Mouse (Mus musculus) thymus, postnatal 36 days (tissue): ENCODE data around the gene Lig1.
"Not testable (repeated sequence)": the region's sequence is repeated elsewhere in the genome, so short reads cannot be mapped to it uniquely, and the experiment has no call there.

Experiments
- DNase-seq, 2 experiments: peaks; one replicate each; pipeline ENCODE4 v3.0.0; 2022; ENCODE audit warnings: mixed read lengths in 2 of 2

The Lig1 gene

GRCm38 (mm10) chr7:13277081-13277480 lies at the start of gene Lig1:
Gene Lig1, plus strand, starts transcription at chr7:13277283.
- no peak for DNase-seq

DNA sequence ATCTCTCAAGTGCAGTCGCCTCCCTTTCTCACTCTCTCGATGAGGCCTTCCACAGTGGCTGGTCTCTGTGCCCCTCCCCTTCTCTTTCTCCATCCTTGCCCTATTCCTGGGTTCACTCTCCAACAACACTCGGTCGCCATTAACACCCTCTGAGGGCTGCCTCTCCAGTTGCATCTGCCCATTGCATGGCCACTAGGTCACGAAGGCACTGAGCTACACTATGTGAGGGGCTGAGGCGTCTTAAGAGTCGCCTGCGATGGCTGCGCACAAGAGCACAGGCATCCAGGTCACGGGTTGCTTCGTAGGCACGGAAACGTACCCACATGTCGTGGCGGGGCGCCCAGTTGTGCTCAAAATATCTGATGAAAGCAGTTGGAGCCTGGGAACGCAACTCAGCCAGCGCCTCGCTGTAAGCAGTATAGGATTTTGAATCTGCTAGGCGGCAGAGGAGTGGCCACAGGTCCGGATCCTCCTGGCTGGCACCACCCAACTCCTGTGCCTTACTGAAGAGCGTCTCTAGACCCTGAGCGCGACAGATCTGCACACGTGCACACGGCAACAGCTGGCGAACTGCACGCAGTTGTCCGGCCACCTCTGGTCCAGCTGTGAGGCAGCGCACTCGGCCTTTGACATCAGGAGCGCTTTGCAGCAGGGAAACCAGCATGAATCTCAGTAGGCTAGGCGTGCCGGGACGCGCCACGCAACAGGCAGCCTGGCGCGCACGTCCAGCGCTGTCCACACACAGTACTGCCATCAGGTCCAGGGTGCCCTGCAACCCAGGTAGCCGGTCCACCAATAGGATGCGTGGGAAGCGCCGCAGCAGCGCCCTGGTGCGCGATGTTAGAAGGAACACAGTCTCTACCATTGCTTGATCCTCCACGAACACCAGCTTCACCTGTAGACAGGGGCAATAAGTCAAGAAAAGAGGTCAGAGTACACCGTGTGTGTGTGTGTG lies 16.1 kb upstream of the Lig1 start:
- no peak for DNase-seq

- no peak for DNase-seq
Observed at GRCm38 (mm10) chr7:13263851-13264250, 13.2 kb upstream of the Lig1 start.

GRCm38 (mm10) chr7:13264396-13264795 lies 12.7 kb upstream of the Lig1 start:
- no peak for DNase-seq

DNA sequence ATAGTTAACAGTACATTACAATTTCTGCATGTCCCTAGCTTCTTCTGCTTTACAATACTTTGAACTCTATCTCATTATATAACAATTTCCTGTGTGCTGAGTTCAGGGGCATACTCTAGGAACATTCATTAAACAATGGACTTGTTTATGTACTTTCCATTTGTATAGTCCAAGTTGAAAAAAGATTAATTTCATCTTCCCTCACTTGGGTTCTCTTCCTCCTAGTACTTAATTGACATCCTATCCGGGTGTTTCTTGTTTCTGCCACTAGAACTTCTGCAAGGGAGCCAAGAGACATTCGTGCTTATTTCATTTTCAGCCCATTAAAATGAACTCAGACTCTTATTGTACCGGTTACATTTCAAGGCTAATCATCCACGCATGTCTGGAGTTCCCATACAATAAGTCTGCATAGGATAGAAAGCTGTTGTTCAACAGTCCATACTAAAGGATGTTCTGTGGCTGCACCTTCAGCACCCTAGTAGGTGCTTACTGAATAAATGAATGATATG lies 8.3 kb upstream of the Lig1 start:
- no peak for DNase-seq

DNA sequence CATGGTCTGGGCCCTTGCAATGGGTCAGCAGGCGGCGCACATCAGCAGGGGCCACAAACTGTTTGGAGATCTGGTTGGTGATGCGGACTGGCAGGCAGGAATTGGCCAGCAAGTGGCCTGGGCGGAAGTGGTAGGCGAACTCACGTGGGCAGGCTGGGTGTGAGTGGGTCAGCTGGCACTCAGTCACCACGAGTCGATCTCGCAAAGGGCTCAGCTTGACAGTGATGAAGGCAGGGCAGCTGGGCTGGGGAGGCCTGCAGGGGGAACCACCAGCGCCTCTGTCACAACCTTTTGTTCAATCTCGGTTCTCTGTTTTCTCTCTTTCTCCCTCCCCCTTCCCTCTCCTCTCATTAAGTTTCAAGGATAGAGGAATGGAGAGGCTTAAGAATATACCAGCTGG lies 7.7 kb upstream of the Lig1 start:
- DNase-seq: peak in 1 of 2 experiments; percentile 6

DNA sequence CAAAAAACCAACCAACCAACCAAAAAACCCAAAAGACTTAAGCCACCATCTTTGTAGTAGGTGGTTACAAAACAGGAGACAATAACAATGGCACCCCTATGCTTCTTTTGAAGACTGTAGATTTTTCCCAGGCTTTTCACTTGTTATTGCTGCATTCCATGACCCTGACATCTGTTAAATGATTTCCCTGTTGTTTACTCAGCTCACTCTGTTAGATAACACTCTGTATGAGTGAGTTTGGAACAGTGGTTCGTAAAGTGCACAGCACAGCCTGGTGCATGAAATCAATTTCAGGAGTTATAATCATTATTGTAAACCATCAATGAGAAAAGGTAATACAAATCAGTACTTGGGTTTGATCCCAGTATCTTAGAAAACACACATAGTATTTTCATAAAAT lies 5.4 kb upstream of the Lig1 start:
- no peak for DNase-seq

- DNase-seq: no peak
Observed at GRCm38 (mm10) chr7:13277833-13278232, 750 bp downstream of the Lig1 start.

- peak; percentile 94 for DNase-seq
Observed at GRCm38 (mm10) chr7:13278308-13278891, 1.3 kb downstream of the Lig1 start, which contains the start of gene Zswim9. Gene Zswim9, minus strand, starts transcription at chr7:13278721.

- not testable (repeated sequence) for DNase-seq
Observed at GRCm38 (mm10) chr7:13278957-13279356, 1.9 kb downstream of the Lig1 start.

- no peak for DNase-seq
Observed at GRCm38 (mm10) chr7:13288621-13289020, 11.5 kb downstream of the Lig1 start.

- DNase-seq: no peak
Observed at GRCm38 (mm10) chr7:13290041-13290675, 13.1 kb downstream of the Lig1 start.

GRCm38 (mm10) chr7:13291370-13291769 lies 14.3 kb downstream of the Lig1 start:
- DNase-seq: no peak

GRCm38 (mm10) chr7:13293878-13294855 lies 17.1 kb downstream of the Lig1 start:
- no peak for DNase-seq

- no peak for DNase-seq
Observed at GRCm38 (mm10) chr7:13295256-13295655, 18.2 kb downstream of the Lig1 start.

GRCm38 (mm10) chr7:13297636-13298035 lies 20.6 kb downstream of the Lig1 start:
- DNase-seq: no peak

DNA sequence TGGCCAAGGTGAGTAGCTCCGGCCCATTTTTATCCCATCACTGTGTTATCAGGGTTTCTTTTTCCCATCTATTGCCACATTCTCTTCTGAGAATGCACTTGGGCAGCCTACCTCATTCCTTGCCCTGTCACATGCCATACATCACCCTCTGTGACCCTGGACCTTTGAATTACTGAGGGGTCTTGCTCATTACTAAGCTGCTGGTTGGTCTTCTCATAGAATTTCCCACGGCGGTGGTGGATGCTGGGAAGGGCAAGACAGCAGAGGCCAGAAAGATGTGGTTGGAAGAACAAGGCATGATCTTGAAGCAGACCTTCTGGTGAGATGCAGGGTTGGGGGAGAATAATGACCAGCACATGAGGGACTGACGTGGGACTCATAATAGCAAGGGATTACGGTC lies 21.7 kb downstream of the Lig1 start:
- no peak for DNase-seq

- no peak for DNase-seq
Observed at GRCm38 (mm10) chr7:13301643-13302042, 24.6 kb downstream of the Lig1 start.

- peak; percentile 63 to 68 for DNase-seq
Observed at GRCm38 (mm10) chr7:13302780-13303179, 25.7 kb downstream of the Lig1 start.

DNA sequence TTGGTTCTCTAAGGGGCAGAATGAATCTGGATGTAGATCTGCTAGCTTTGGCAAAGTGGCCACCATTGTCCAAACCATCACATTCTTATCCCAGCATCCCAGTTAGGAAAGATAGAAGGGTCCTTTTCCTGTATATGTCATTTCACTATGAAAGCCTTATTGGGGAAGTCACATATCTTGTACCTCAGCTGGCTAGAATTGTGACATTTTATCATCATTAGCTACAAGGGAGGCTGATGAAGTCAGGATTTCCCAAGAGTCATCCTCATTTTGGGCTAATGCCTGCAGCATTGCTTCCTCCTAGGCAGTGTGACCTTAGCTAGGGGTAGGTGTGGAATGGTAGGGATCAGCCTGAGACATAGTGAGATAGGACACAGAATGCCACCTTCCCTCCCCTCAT lies 26.3 kb downstream of the Lig1 start:
- no peak for DNase-seq

DNA sequence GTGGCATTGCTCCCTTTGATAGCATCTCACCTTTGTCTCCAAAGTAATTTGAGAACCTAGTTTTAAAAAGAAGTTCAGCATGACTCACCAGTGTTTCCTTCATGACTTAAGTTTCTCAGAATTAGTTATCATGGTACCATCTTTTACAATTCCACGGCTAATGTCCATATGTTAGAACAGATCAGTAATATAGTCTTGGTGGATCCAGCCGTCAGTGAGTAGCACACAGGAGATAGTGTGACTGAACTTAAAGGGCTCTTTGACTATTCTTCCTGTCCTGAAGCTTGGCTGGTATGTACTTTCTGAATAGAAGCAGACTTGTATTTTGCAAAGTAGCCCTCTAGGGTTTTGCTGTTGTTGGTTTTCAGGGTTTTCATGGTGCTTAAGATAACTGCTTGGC lies 32.3 kb downstream of the Lig1 start:
- DNase-seq: no peak
